Mouse (Mus musculus): Measurements from ENCODE around the gene Faf2.
A peak's percentile ranks its signal among the peaks of the same experiment; 100 is the strongest.

Gene Faf2

DNA sequence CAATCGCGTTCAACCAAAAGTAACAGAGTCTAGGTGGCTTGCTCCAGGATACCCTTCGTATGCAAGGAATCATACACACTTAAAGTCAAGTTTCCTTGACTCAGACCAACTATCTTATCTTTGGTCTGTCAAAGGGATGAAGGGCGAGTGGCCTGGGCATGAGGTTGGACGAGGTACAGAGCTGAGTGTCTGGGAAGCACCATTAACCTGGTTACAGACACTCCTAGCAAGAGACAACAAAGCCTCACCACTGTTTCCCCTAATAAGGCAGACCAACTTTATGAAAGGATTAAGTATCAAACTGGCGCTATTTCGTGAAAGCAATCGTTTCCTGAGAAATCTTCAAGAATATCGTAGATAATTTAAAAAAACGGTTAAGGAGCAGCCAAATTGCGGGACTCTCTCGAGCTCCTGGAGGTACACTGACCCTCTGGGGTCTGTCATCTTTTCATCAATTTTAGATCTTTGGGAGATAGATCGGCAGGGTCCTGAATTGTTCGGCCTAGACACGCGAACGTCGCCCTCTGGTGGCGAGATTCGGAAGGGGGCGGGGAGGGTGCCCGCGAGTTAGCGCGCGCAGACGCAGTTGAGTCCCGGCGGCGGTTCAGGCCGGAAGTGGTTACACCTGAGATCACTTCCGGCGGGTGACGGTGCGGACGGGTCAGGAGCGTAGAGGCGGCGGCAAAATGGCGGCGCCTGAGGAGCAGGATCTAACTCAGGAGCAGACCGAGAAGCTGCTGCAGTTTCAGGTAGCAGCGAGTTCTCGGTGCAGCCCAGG, at the start of gene Faf2:
Faf2 (plus strand) TSS at position 630 of the 778 bp plus-strand sequence.
- DNase-seq (ENCODE audit: low spot score): peak; percentile 98

DNA sequence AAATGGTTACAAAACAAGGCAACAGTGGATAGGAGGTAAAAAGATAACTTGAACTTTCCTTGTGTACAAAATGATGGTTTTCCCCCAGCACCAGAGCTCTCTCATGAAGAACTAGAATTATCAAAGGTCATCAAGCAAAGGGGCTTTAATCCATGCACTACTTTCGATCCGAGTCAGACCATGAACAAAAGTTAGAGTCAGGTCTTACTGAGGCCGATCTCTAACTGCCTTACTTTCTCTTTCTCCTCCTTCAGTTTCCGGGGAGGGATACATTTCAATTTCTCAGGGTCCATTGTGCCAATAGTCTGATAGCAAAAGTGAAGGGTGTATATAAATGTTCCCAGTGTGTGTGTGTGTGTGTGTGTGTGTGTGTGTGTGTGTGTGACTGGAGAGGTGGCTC, 49.0 kb upstream of the Faf2 start:
- no peak for DNase-seq (ENCODE audit: low spot score)

DNA sequence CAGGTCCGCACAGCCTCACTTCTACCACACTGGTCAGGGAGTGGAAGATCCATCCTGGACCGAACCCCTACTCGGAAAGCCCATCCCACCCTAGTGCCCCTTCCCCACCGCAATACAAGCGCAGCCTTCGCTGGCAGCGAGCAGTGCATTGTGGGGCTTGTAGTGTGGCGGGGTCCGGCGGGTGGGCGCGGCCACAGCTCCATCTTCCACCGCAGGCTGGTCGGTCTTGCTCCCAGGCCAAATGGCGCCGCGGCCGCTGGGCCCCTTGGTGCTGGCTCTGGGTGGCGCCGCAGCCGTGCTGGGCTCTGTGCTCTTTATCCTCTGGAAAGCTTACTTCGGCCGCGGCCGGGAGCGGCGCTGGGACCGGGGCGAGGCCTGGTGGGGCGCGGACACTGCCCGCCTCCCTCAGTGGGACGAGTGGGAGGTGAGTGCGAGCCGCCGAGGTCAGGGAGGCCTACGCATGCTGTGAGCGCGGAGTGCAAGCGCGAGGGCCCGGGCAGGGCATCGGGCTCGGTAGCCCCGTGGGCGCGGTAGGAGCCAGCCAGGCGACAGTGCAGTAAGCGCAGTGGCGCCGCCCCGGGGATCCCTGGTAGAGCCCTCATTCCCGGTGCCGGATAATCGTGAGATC, 46.6 kb upstream of the Faf2 start, which contains the start of gene Arl10:
Arl10 (plus strand) TSS at position 162 of the 628 bp plus-strand sequence.
- peak; percentile 84 for DNase-seq (ENCODE audit: low spot score)

DNA sequence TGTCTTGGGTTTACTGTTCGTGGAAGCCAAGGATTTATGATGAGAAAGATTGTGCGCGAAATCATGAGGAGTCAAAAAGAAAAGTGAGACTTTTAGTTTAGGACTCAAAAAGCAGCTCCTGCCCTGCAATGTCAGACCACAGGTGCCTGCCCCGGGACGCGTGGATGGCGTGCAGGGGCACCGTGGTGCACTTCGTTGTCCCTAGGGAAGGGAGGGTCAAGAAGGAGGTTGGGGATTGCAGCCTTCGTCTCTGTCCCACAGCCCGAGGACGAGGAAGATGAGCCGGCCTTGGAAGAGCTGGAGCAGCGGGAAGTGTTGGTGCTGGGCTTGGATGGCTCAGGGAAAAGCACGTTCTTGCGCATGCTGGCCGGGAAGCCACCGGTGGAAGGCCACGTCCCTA, 46.1 kb upstream of the Faf2 start:
- no peak for DNase-seq (ENCODE audit: low spot score)

DNA sequence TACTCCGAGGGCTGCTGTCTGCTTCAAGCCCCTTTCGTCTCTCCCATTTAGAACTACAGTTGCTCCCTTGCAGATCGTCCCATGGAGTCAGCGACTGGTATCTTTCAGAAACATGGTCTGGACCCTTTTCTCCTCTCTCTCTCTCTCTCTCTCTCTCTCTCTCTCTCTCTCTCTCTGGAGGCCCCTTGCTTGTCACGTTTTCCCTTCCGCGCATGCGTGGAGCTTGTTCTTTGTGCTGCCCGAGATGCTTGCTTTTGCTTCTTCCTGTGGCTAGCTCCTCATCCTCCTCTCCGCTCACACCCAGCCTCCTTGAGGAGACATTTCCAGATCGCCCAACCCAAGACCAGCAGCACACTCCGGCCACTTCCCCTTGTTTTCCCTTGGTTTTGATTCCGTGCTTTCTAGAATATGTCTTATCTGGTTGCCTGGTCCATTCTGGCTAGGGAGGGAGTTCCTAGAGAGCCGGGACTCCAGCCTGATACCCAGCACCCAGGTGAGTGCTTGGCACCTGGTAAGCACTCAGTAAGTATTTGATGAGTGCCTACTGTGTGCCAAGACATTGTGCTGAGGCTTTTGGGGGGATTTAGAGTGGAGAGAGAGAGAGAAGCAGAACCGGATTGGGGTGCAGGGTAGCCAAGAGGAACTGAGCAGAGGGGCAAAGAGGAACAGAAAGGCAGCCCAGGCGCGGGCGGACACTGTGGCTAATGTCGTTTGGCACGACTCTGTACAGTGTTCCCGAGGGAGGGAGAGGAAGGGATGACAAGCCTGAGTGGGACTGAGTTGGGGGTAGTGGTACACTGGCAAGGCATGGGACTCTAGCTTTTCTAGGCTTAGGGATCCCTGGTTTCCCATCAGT, 43.7 kb upstream of the Faf2 start:
- no peak for DNase-seq (ENCODE audit: low spot score)

DNA sequence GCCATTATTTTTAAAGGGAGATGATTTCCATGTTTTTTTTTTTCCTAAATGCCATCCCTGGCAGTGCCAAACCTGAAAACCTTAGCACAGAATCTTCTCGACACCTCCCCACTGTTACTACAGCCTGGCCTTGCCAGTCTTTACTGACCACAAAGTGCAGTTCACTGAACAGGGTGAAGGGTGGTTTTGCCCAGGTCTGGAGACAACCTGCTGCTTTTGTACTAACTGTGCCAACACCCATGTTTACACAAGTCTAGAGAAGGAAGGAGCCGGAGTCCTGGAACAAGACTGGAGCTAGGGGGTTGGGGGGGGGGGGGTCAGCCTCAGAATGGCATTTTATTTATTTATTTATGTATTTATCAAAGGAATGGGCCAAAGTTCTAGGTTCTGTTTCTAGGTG, 40.2 kb upstream of the Faf2 start:
- no peak for DNase-seq (ENCODE audit: low spot score)

DNA sequence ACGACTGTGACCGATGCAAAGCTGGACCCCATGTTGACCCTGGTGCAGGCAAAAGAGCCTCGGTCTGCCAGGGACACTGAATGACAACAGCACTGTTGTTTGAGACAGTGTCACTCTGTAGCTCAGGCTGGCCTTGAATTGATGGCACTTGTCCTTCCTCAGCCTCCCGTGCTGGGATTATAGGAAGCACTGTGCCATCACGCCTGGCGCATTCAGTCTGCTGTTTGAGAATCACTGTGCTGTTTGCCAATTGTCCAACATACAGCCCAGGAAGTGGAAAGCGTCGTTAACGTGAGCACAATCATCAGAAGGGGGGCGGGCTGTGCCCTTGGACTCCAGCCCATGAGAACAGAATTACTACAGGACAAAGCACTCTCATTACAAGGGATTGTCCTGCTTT, 39.5 kb upstream of the Faf2 start:
- no peak for DNase-seq (ENCODE audit: low spot score)

DNA sequence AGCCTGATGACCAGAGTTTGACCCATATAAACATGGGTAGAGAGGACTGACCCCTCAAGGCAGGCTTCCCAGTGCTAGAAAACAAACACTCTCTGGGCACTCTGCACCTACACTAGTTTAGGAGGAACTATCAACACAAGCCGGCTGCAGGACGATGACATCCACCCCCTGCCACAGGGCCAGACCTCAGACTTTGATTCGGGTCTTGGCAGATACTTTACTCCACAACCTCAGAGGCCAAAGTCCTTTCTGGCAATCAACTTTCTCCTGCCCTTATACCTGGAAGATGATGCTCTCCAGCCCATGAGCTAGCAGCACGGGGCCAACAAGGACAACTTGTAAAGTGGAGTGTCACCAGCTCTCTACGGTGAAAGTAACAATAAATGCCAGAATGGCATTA, 38.7 kb upstream of the Faf2 start:
- no peak for DNase-seq (ENCODE audit: low spot score)

DNA sequence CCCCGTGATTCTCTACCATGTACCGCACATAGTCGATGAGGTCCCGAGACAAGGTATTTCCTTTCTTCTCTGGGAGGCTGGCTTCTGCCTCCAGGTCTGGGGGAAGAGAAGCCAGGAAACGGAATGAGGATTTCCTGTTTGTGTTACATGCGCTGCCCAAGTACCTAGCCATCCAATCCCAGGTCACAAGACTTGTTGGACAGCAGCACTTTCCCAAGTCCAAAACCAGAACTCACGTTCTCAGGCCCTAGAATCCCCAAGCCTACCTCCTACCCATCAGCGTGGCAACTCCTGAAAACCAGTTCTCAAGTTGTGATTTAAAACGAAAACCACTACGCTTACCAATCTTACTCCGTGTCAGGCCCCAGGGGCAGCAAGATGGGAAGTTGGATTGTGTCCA, 35.8 kb upstream of the Faf2 start:
- DNase-seq (ENCODE audit: low spot score): no peak

DNA sequence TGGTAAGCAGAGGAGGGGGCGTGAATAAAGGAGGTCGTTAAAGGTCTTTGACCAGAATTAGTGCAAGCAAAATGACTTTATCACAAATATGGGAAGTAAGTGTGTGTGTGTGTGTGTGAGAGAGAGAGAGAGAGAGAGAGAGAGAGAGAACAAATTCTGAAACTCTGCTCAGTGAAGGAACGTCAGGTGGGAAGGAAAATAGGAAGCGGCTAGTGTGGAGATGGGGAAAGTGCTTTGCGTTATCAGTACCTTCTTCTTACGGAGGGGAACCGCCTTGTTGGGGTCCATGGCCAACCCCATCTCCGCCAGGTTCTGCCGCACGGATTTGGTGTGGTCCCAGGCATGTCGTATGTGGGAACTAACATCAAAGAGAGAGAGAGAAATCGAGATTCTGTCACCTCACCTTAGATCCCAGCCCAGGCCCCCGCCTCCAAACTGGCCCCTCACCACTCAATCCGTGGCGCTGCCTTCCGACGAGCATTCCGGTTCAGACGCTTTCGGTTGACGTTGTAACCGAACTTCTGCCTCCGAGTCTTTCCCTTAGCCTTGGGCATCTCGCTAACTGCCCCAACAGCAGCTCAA, 32.1 kb upstream of the Faf2 start:
- no peak for DNase-seq (ENCODE audit: low spot score)

DNA sequence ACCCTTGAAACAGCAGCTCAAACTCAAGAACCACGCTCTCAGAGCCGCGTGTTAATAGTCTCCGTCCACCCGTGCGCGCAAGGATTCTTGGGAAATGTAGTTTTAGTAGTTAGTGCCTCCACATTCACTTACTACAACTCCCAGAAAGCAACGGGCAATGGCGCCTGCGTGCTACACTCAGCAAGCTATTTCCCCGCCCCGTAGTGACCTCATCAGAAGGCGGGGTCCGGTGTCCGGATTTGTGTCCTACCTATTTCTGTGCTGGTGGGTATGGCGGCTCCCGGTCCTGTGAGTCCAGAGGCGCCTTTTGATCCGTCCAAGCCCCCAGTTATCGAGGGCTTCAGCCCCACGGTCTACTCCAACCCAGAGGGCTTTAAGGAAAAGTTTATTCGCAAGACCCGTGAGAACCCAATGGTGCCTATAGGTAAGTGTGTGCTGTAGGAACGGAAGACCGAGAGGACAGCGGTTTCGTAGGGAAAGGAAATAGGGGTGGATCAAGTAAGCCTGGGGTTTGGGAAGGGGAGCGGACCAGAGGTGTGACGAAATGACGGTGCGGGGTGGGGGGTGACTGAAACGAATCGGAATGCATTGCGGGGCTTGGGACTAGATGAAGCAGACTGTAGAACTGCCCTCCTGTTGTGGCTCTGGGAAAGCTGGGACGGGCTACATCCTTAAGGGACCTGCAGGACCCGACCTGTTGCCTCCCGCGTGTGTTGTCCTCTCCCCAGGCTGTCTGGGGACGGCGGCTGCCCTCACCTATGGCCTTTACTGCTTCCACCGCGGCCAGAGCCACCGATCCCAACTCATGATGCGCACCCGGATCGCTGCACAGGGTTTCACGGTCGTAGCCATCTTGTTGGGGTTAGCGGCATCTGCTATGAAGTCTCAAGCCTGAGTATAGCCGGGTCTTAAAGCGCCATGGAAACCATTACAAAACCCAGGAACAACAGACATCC, 31.3 kb upstream of the Faf2 start, which contains the start of the genes Nop16 and Higd2a:
Nop16 (minus strand) TSS at position 95 of the 956 bp plus-strand sequence.
Higd2a (plus strand) TSS at position 212 of the 956 bp plus-strand sequence.
- DNase-seq (ENCODE audit: low spot score): peak; percentile 99

DNA sequence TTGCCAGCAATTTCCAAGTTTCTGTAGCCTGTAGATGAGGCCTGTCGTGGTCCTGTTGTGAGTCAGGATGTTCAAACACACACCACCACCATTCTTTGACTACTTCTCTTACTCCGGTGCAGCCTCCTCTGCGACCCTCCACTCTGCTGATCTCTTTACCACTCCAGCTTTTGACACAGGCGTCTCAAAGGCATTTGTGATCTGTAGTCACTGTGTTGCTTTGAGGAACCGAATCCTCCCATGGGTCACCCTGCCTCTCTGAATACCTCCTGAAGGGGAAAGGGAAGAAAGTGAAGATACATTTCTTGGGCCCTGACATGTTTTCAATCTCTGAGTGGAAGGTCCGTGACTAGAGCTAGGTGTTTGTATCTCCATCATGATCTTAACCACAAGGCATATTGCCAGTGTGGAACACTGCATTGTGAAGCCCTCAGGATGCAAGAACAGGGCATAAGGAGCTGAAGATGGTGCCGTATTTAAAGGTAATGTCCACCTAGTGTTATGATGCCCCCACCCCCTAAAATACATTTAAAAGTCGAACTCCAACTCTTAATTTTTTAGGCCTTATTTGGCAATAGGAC, 29.7 kb upstream of the Faf2 start:
- no peak for DNase-seq (ENCODE audit: low spot score)

DNA sequence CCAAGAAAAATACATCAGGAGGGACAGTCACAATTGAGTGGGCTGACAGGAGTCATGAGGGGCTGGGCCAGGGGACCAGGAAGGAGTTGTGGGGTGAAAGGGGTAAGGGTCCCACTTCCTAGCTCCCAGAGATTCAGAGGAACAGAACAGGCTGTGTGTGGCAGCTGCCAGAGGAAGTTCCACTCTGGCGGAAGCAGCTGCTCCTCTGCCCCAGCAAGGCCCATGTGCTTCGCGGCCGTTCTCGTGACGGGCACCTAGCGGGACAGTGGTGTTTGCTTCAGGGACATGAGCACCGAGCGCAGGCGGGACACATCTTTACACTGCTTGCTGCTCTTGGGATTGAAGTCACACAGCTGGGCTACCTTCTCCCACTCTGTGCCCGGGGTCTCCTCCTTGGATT, 28.0 kb upstream of the Faf2 start:
- no peak for DNase-seq (ENCODE audit: low spot score)

DNA sequence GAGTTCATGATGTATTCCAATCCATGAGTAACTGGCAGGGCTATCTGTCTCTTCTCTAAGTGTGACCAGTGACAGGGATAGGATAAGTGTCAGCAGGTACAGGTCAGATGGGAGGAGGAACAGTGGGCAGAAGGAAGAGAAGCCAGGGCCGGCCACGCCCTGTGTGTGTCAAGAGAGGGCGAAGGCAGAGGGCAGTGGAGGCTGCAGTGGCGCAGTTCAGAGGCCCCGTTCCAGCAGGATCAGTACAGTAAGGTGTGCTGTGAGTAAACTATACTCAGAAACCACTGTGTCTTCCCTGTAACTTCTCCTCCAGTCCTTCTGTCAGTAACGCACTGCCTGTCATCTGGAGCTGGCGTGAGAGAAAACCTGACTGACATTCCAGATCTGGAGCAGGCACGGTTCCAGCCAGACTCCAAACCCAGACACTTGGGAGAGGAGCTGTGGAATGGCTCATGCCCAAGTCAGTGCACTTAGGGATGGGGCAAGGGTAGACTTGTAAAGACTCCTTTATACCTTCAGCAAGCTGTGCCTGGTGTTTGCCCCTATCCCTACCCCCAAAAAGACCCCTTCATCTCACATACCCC, 25.4 kb upstream of the Faf2 start:
- no peak for DNase-seq (ENCODE audit: low spot score)

DNA sequence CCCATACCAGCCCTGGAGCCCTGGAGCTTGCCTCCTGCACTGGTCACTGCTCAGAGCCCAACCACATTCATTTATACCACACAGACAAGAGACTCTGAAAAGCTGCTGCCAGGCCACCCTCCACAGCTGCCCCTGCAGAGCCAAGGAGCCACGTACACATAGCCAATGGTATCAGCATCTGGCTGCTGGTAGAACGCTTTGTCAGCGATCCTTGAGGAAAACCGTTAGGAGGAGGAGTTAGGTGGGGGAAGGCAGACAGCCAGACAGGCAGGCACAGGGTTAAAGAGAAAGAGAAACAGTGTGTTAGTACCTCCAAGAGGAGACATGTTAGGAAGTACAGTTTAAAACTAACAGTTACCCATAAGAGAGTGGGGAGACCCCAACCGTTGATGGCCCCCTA, 24.7 kb upstream of the Faf2 start:
- DNase-seq (ENCODE audit: low spot score): no peak

DNA sequence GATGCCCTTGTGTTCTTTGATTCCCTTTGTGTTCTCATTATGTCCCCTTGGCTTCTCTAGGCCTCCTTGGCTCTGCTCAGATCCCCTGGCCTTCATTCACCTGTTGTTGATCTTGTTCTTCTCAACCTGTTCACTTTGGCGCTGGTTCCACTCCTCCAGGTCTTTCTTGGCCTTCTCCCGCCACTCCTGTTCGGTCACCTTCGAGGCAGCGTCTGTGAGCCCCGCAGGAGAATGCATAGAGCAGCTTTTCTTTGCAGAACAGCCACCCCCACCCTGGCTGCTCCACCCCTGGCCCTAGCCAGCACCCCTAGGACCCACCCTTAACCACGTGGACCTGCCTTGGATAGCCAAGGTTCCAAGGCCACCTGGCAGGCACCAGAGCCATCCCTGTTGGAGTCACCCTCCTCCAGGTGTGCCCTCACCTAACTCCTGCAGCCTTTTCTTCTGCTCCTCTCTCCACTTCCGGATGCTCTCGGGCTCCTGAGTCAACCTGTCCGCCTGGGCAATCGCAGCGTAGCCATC, 22.9 kb upstream of the Faf2 start:
- no peak for DNase-seq (ENCODE audit: low spot score)

DNA sequence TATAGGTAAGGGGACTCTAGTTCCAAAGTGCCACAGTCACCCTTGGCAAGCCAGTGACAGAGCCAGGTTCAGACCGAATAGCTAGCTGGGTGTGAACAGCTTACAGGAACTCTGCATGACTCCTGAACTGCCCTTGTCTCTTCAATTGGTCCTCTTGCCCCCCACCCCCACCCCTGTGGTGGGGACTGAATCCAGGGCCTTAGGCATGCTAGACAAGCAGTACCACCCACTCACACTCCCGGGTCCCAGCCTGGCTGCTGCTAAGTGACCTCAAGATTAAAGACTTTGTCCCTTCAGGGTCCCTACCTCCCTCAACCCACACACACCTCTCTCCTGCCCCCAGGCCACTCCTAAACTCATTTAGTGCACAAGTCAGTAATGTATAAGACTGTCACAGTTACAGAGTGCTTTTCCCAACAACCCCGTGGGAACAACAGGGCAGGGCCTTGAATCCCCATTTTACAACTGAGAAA, 18.9 kb upstream of the Faf2 start:
- DNase-seq (ENCODE audit: low spot score): no peak

DNA sequence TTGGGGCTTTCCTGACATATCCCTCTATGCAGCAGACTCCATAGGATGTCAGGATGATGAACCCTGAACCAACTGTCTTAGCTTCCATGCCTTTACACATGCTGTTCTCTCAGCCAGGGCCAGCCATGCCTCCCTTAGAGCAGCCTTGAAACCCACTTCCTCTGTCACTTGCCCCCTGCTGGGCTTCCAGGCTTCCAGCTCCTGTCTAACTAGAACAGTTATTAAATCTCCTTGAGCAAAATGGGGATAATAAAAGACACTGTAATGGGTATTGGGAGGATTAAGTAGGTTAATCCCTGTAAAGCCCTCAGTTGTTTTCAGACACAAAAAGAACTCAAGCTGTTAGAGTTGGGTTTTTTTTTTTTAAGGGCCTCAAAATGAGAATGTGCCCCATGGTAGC, 18.1 kb upstream of the Faf2 start:
- peak; percentile 59 for DNase-seq (ENCODE audit: low spot score)

DNA sequence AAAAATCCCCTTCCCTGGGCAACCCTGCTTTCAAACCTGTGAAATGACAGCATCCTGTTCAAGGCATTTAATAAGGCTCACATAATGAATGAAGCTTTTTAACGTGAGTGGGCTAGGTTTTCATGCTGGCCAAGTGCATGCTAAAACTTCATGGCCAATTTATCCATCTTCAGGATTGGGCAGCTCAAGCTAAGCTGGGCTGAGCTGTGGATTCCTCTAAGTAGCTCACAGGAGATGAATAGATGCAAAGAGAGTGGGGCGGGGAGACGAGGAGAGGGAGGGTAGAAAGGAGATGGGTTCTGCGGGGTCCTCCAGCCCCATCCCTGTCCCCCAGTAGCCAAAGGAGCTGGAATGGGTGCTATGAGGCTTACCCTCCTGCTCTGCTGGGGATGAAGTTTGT, 17.4 kb upstream of the Faf2 start:
- no peak for DNase-seq (ENCODE audit: low spot score)

DNA sequence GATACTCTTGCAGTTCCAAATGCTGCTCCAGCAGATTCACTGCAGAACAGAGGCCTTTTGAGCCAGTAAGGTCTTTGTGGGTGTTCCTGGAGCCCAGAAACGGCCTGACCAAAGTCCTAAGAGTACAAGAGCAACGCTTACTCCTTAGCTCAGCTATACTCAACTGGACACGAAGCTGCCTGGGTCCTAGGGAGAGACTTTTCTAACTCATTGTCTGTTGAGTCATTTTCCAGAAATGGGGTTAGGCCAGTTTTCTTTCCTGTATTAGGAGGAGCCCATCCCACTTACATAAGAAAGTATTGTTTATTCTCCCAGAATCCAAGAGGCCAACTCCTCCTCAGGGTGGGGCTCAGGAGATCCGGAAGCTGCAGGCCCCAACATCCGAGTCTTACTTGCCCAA, 16.2 kb upstream of the Faf2 start:
- no peak for DNase-seq (ENCODE audit: low spot score)

Measured in retina, embryonic 14.5 days (tissue).